Mouse (Mus musculus): Measurements from ENCODE around the gene Zfp511.

Zfp511 gene

DNA sequence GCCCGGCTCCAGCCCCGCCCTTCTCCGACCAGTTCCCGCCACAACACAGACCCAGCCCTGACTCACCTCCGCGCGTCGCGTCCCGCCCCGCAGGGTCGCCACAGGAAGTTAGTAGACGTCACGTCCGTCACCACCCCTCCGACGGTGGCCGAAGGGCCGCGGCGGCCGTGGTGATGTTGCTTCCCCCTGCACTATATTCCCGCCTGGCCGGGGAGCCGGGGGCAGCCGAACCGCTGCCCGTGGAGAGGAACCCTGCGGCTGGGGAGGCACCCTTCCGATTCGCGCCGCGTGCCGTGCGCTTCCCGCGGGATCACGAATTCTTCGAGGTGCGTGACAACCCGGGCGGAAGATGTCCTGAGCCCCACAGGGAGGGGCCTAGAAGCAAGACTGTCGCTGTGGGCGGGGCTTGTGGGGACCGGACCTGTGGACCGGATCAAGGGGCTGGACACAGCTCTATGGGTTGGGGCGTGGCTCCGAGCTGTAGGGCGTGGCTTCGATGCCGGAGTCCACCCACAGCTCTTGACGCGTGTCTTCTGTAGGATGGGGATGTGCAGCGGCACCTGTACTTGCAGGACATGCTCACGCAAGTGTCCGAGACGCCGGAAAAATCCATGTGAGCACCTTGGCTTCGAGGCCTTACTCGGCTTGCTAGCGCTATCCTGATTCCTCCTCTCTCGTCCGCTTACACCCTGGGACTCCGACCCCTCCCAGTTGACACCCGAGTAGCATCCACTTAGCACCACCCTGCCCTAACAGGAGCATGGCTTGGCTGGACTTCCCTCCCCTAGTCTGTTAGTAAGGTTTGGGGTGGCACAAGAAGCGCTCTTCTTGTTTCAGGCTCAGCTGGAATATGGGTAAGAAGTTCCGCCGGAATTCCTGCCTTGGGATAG is at the start of gene Zfp511, which contains the start of gene Tubgcp2:
Gene Zfp511, plus strand, starts transcription at position 111 of the 890 bp plus-strand sequence.
Gene Tubgcp2, minus strand, starts transcription at position 389 of the 890 bp plus-strand sequence.
- DNase-seq, result peak; percentile 98

DNA sequence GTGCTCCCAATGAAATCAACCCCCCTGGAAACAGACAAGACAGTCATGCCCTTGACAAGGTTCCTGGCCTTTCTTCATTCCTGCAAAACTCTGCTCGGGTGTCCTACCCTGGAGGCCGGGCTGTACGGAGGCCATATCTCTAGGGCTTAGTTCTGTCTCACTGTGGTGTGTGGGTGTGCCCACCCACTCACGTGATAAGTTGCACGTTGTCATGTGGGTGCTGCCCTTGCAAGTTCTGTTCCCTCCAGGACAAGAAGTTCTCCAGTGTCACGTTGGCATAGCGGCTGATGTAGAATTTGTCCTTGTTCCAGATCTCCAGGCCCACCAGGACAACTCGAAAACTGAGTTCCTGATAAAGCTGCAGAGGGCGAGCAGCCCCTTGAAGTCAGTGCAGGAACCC is 47.9 kb upstream of the Zfp511 start:
- DNase-seq, result no peak

DNA sequence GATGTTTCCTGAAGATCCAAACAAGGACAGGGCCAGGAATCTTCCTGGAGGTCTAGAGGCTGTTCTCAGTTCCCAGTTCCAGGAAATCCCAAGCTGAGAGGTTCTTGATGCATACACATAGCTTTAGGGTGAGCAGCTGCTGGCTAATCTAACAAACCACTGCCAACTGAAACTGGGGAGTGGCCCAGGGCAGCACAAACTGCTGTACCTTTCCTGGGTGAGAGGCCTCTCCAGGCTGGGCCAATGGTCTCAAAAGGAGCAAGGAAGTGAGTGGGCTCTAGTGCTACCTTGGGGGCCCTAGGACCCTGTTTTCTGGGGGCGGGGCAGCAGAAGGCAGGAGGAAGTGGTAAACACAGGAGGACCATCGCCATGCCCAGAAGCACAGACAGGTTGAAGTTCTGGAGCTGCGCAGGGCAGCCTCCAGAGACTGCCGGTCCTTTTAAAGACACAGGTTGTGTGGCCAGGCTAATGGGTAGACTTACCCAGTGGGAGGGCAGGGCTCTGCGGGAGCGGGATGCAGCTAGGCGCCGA is 45.3 kb upstream of the Zfp511 start:
- no peak for DNase-seq

DNA sequence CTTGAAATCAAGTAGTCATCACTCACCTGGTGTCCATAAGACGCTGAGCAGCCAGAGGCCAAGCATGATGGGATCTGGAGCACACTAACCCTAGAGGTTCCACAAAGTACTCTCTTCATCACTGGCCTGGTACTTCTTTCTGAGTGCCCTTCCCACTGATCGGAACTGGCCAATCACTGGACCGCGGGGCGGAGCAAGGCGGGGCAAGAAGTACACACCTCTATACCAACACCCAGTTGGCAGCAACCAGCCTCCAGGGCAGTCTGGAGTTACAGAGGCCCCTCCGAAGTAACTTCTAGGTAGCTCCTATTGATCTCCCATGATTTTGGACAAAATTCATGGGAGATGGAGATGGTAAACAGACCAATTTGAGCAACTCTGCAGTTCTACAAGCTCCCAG is 43.8 kb upstream of the Zfp511 start, which contains the start of gene Adam8:
Gene Adam8, minus strand, starts transcription at position 157 of the 400 bp plus-strand sequence.
- DNase-seq, result peak; percentile 12

DNA sequence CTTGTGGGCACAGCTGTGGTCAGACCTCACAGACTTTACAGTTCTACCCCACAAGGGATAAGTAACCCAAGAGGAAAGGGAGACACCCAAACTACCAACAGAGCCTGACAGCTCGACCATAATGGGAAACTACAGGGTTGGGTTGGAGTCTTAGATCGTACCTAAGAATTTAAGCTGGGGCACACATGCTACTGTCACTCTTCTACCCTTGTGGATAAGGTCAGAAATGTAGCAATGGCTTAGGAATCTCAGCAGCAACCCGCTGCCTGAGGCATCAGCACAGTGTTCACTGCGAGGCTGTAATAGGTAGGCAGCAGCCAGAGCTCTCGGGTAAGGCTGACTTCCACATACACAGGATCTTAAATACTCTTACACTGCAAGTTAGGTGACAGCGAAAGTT is 42.7 kb upstream of the Zfp511 start:
- DNase-seq, result no peak

DNA sequence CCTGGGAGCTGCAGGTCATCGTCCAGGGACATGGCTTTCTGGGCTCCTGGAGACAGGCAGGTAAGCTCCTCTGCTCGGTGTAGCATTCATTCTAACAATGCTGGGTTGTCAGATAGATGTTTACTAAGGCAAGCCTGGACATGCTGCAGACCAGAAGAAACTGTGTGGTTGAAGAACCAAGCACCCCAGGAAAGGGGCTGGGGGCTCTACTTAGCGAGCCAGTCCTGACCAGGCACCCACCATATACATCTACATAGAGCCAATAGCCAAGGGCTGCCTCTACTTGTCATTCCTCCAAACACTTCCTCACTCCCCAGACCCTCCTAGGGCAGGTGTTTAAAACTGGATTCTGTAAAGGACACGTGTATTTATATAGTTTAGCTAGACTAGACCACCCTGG is 42.0 kb upstream of the Zfp511 start:
- DNase-seq, result no peak

DNA sequence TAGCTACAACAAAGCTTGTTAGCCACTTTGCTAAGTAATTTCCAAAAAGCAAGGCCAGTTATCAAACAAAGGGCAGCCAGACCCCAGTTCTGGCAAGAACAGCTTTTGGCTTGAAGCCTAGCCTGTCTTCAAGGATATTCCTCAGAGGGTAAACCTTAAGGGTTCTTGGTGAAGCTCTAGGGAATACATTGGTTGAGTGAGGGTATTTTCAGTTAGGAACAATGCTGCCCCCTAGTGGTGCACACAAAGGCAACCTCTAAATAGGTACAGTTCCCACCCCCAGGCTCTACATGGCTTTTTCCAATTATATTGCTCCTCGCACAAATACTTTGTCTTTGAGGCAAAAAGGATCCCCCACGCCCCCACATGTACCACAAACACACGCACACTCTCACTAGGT is 41.5 kb upstream of the Zfp511 start:
- DNase-seq, result peak; percentile 56

DNA sequence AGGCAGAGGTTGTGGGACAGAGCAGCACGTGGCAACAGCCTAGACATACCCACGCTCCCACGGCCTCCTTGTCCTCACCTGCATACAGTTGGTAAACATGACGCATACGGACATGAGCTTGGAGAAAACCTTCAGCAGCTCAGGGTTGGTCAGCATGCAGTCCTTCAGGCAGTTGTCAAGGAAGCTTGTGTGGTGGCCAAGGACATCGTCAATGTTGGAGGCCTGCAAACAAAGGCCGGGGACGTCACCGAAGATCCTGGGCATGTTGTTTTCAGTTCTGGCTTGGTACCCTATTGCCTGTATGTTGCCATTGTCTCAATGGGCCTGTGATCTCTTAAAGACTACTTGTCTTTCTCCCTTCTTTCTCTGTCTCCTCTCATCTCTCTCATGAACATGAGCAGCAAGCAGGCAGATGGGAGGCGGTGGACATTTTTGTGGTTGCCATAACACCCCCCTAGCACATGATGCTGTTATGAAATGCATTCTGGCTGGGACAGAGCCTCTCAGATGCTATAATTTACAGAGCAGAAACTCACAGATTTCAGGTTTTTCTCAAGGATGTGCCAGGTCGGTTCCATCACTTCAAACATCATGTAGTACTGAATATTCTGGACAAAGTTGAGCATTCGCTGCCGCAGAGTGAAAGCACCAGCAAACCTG is 37.4 kb upstream of the Zfp511 start:
- no peak for DNase-seq

DNA sequence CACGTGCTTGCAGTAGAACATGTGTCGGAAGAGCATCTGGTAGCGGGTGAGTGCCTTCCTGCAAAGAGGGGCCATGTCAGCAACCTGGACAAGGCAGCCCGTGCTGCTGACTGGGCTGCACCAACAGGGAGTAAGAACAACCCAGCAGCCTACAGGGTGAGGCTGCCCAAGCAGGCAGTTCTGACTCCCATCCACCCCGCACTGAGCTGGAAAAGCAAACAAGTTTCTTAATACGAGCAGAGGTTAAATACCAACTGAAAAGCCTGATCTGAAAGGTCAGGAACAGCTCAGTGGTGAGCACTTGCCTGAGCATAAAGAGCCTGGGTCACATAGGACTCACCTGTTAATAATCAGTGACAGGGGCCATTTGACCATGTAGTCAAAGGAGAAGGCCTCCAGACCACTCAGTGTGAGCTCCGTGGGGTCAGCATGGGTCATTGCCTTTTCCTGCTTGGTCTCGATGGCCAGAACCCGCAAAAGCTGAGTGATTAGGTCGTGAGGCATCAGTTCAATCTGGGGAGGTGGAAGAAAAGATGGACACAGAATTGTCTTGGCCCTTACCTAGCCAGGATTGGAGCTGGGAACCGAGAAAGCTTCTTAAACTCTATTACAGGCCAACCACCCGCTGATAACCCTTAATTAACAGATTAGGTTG is 35.0 kb upstream of the Zfp511 start:
- no peak for DNase-seq

DNA sequence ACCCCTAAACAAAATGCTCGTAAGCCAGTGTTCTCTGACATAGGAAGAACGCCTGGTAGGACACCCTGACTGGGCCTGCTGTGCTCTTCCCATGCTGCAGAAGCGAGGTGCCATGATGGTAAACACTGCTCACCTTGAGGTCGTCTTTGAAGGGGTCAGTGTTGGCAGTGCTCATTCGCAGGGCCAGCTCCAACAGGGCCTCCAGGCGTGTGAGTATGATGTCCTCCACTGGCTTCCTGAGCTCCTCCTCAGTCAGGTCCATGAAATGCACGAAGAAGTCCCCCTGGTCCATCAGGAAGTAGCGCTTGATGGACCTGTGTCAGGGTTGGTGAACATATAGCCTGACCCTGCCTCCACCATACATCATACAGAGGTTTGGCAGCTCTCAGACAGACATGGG is 31.5 kb upstream of the Zfp511 start:
- DNase-seq, result no peak

DNA sequence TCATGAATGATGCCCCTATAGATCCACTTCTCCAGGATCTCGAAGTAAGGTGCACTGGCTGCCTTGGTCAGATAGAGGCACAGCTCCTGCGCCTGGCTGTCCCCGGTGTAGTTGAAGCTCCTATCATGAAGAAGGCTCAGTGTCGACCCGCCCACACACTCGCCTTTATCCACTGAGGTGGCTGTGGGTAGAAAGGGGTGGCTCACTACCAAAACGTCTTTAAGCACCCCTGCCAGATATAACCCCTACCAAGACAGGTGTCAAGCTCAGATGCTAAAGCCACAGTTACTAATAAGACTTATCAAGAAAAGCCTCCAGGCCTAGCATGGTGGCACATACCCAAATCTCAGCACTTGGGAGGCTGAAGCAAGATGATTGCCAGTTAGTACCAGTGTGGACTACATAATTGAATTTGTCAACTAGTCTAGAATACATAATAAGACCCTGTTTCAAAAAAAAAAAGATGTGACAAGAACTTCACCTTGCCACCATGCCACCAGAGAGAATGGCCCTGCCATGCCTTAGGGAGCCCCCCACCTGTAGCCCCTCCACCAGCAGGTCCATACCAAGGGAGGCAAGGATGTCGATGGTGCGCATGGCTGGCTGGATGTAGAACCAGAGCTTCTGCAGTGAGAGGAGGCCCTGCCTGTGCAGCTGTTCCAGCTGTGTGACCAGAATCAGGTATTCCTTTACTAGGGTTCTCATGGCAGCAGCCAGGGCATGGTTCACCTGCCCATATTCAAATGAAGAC is 29.2 kb upstream of the Zfp511 start:
- DNase-seq, result no peak

DNA sequence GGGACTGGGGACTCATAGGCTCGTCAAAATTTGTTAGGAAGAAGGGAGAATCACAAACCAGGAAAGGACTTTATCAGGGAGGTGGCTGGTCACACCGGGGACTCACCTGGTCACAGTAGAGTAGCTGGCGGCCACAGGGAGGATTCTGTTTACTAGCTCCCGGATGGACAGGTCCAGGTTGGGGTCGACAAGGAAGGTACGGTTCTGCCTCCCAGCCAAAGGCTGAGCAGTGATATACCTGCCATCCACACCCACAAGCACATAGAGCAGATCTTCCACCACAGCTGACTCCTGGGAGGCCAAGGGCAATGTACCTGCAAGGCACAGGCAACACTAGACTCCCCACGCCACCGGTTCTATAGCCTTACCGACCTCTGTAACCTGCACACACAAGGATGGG is 28.4 kb upstream of the Zfp511 start:
- no peak for DNase-seq

DNA sequence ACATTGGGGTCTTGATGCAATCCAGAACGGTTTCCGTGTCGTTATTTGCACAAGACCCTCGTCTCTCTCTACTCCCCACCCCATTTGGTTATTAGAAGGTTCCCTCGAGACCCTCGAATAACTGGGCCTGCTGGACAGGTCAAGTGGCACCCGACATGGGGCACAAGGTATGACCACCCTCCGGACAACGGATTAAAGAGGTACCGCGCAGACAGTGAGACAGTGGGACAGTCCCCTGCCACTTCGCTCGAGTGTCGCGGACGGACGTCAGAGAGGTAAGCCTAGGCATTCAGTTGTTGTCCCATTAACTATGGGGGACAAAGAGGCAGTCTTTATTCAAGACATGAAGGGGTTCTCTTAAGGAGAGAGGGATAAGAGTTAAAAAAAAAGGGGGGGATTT is 24.9 kb upstream of the Zfp511 start:
- DNase-seq, result no peak

DNA sequence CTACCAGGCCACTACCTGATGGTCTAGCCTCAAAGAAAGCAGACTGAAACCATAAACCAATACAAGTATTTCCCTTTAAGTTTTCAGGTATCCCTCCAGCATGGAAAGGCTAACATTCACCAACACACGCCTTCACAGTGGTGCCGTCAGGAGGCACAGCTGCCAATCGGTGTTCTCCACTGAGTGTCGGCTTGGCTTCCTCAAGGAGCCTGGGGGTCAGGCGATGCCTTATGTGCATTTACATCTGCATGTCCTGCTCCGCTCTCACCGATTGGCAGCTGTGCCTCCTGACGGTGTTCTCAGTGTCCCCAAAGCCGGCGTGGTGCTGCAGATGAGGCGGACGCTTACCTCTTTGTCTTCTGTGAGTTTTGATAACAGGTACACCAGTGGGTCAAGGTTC is 4.4 kb upstream of the Zfp511 start:
- DNase-seq, result no peak

DNA sequence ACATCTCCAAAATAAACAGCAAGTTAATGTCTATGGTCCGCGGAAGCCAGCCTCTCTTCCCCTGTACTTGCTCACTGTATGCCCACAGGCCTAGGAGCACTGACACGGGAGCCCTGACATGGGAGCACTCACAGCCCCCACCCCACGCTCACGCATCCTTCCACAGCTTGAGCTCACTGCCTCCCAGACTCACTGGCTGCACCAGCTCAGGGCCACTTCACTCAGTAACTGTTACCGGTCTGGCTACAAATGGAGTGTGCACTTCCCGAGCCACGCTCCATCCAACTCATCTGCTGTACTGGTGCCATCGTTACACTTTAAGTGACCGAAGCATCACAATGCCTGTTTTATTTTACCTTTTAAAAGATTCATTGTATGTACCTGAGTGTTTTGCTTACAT is 3.8 kb upstream of the Zfp511 start:
- no peak for DNase-seq

DNA sequence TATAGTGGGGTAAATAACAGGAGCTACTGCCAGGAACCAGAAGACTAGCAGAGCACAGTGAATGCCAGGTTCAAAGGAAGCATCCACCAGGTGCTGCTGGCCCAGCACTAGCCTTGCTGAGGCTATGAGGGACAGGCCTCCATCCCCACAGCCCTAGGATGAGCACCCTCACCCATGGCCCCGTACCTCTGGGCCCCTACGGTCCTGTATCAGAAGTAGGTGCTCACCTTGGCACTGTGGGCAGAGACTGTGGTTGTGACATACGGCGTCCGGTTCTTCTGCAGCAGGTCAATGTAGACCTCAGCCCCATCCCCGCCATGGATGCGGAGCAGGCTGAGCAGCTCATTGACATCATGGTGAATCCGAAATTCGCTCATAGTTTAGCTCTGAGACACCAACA is 2.8 kb upstream of the Zfp511 start:
- no peak for DNase-seq

DNA sequence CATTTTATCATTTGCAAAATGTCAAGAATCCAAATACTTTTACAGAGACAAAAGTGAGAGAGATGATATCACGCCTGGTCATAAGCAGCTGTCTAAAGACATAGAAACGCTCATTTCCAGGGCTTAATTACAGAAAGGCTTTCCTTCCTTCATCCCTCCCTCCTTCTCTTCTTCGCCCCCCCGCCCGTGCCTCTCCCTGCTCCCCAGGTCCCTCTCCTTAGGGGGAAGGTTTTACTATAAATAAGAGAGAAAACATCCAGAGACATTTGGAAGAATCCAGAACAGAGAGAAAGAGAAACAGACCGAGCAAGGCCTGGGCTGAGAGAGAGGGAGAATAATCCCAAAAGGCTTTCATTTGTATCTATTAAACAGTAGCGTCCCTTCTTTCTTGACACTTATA is 735 bp upstream of the Zfp511 start:
- DNase-seq, result no peak

DNA sequence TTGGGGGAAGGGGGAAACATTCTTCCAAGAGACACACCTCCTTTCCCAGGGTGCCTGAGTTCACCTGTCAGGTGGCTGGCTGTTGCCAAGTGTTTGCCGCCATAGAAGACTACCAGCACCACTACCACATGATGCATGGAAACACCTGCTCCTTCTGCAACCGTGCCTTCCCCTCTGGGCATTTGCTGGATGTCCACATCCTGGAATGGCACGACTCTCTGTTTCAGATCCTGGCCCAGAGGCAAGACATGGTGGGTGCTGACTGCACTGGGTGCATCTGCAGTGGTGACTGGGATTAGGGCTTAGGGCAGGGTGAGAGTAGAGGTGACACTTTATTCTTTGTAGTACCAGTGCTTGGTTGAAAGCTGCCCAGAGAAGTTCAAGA is 972 bp downstream of the Zfp511 start:
- DNase-seq, result no peak

DNA sequence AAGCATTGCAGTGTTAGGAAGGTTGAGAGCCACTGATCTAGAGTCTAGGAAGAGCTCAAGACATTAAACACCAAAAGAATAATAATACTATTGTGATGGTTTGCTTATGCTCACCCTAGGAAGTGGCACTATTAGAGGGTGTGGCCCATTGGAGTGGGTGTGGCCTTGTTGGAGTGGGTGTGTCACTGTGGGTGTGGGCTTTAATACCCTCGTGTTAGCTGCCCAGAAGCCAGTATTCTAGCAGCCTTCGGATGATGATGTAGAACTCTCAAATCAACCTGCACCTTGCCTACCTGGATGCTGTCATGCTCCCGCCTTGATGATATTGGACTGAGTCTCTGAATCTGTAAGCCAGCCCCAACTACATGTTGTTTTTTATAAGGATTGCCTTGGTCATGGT is 6.5 kb downstream of the Zfp511 start:
- no peak for DNase-seq

DNA sequence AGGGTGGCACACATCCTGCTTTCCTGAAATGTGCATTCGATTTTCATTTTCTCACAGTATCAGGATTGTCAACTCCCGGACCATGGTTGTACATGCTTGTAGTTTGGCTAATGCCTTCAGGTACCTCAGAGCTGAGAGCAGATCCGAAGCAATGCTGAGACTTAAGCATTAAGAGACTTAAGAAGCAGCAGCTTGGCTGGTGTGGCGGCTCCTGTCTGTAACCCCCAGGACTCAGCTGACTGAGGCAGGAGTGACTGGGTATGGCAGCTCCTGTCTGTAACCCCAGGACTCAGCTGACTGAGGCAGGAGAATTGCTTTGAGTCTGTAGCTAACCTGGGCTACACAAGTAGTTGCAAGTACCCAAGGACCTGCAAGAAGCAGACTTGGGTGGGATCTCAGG is 9.4 kb downstream of the Zfp511 start:
- DNase-seq, result no peak

DNA sequence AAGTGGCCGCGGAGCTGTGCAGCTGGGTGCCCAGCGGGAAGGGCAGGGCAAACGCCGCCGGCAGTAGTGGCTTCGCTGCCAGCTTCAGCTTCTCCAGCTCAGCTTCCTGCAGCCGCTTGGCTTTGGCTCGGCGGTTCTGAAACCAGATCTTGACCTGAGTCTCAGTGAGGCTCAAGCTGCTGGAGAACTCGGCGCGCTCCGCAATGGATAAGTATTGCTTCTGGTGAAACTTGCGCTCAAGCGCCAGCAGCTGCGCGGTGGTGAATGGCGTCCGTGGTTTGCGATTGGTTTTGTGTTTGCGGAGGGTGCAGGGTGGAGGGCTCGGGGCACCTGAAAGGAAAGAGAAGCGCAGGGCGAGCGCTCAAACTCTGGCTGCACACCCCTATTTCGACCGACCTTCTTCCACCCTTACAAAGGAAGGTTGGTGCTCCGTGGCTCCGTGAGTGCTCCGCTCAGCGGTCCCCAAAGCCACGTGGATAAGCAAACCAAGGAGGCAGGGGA is 11.7 kb downstream of the Zfp511 start:
- DNase-seq, result peak; percentile 7

DNA sequence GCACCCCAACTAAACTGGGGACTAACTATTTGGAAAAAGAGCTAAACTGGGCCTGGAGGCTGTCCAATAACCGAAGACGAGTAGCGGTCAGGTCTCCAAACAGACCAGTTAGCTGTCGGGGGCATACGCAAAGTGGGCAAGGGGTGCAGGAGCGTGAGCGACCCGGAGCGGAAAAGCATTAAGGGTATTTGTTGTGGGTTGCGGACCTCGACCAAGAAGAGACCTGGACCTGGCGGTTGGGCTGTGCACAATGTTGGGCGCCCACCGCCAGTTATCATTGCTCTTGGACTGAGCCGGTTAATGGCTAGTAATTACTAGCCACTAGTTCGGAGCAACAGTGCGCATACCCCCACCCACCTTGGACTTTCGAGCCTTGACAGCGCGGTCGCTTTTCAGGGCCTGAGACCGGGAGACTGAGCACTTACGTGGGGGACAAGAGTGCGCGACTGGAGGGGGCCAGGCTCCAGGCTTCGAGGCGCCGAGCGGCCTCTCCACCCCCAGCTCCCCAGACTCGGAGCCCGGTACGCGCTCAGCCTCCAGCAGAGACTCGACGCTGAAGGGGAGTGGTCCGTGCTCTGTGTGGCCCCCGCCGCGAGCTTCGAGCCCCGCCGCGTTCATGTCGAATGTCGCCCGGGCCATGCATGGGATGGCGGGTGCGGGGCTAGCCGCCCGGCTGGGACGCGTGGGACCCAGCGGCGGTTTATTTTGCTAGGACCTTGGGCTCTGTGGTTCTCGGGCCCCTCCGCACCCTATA is 12.3 kb downstream of the Zfp511 start, which contains the start of gene Msx3:
Gene Msx3, minus strand, starts transcription at position 729 of the 754 bp plus-strand sequence.
- no peak for DNase-seq

All from kidney, adult 18-20 months (tissue).